Mouse (Mus musculus) midbrain, embryonic 14.5 days (tissue): Measurements from ENCODE around the gene Rnf208. TPM values are rescaled to one million over a fixed set of nuclear protein-coding genes. Genes with fewer than 3 reads are reported as not detected.

Source experiments
- ATAC-seq: fragments of 200-750 bp; cut with Nextera tagmentation; 2 replicates; pipeline ENCODE4 v1.8.0; 2017; ENCODE audit warnings: moderate number of reproducible peaks, moderate library complexity; ENCODE audit not compliant: low FRiP score, low TSS enrichment
- DNase-seq: peaks from one replicate; pipeline ENCODE4 v3.0.0-alpha.2; 2015
- H3K27ac ChIP-seq: fragments of 300-500 bp; sonication (generic); replicated peaks from 2 replicates; pipeline ENCODE4 v1.5.1; 2014; ENCODE audit warnings: mild to moderate bottlenecking, low read depth, low read length, moderate library complexity
- H3K27me3 ChIP-seq: fragments of 300-500 bp; sonication (generic); 2 replicates; pipeline ENCODE4 v1.6.1; 2014; ENCODE audit warnings: low read length, control low read depth, mixed read lengths; ENCODE audit not compliant: control insufficient read depth, insufficient read depth
- H3K36me3 ChIP-seq: fragments of 300-500 bp; sonication (generic); 2 replicates; pipeline ENCODE4 v1.6.1; 2014; ENCODE audit warnings: low read length, control low read depth; ENCODE audit not compliant: control insufficient read depth, insufficient read depth
- H3K4me1 ChIP-seq: fragments of 300-500 bp; sonication (generic); 2 replicates; pipeline ENCODE4 v1.6.1; 2014; ENCODE audit warnings: mild to moderate bottlenecking, antibody characterized with exemption, low read length, control low read depth; ENCODE audit not compliant: control insufficient read depth, insufficient read depth
- H3K4me2 ChIP-seq: fragments of 300-500 bp; sonication (generic); 2 replicates; pipeline ENCODE4 v1.6.1; 2014; ENCODE audit warnings: mild to moderate bottlenecking, low read length, moderate library complexity
- H3K4me3 ChIP-seq: fragments of 300-500 bp; sonication (generic); replicated peaks from 2 replicates; pipeline ENCODE4 v1.5.1; 2014; ENCODE audit warnings: low read depth, low read length
- H3K9ac ChIP-seq: fragments of 300-500 bp; sonication (generic); replicated peaks from 2 replicates; pipeline ENCODE4 v1.6.1; 2014; ENCODE audit warnings: mild to moderate bottlenecking, low read length, moderate library complexity
- H3K9me3 ChIP-seq: fragments of 300-500 bp; sonication (generic); 2 replicates; pipeline ENCODE4 v1.6.1; 2016; ENCODE audit warnings: low read length, control low read depth, mixed read lengths; ENCODE audit not compliant: control insufficient read depth
- WGBS: fragments of 180-500 bp; shearing (Covaris S2); extraction: QIAGEN DNeasy Blood & Tissue Kit; methylation state at CpG from one replicate; pipeline ENCODE4 v1.1.7; 2014; 5-methylcytosine and 5-hydroxymethylcytosine counted together
- polyA plus RNA-seq: library from polyadenylated mRNA; unstranded; fragments of >200 nt; fragmentation: Nextera tagmentation; extraction: Ambion mirVana; gene quantifications from 2 replicates; pipeline ENCODE4 v1.2.1, GENCODE M21; 2014

Rnf208 gene
- polyA plus RNA-seq, 1 experiment from 2014 or later = 138 TPM

- 0% methylated on average over 1 of the region's 1 CpGs for WGBS
- H3K4me3 ChIP-seq = no peak overlapping the region
- H3K4me1 ChIP-seq = 0 out of 2 replicates have a peak, but pooled peaks cover 5% of the 10 kb centered on the region
- H3K36me3 ChIP-seq = 0 out of 2 replicates have a peak, but pooled peaks cover 7% of the 10 kb centered on the region
- no peak overlapping the region for H3K4me2 ChIP-seq
- no peaks in the 10 kb centered on the region for H3K9me3 ChIP-seq
- no peak overlapping the region for H3K9ac ChIP-seq
- ATAC-seq = no peak
- peak; percentile 83 for DNase-seq
- H3K27me3 ChIP-seq = peaks cover 59% of the 10 kb centered on the region
- H3K27ac ChIP-seq = no peak overlapping the region
Measured at GRCm38 (mm10) chr2:25292856-25293255, 50.8 kb downstream of the Rnf208 start.

DNA sequence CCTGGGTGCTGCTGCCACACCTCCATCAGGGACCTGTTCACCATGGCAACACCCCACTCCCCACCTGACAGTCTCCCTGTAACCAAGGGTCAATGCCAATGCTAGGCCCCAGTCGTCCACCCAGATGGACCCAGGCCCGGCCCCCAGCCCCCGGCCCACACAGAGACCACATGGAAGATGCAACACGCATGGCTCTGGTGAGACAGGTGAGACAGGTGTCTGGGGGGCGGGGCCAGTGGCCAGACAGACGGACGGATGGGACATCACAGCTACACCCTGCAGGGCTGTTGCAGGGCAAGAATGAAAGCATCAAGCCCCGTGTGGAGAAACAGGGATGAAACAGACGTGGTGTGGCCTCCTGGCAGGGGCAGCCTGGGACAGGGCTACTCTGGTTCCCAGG is 51.7 kb downstream of the Rnf208 start:
- Histone ChIP-seq H3K27me3 (peaks cover 58% of the 10 kb centered on the region), H3K27ac (no peak overlapping the region), H3K4me2 (no peak overlapping the region), H3K4me3 (no peak overlapping the region), H3K36me3 (0 out of 2 replicates have a peak, but pooled peaks cover 10% of the 10 kb centered on the region), H3K9me3 (no peaks in the 10 kb centered on the region), H3K9ac (no peak overlapping the region), H3K4me1 (0 out of 2 replicates have a peak, but pooled peaks cover 5% of the 10 kb centered on the region)
- WGBS = 78% methylated on average over 9 of the region's 9 CpGs
- ATAC-seq (no peak), DNase-seq (no peak)

Other genes with a start within 250 kb of the Rnf208 start
- gene Nsmf, start 187.9 kb upstream of the Rnf208 start, polyA plus RNA-seq = 99.3 and 125 TPM in 2 replicates
- not detected in 2 replicates for gene Entpd8, start 162.0 kb upstream of the Rnf208 start, polyA plus RNA-seq
- gene Noxa1, start 147.1 kb upstream of the Rnf208 start, polyA plus RNA-seq = not detected in 2 replicates
- 13.0 and 20.8 TPM in 2 replicates for gene Nrarp, start 61.5 kb upstream of the Rnf208 start, polyA plus RNA-seq
- gene Tor4a, start 45.4 kb upstream of the Rnf208 start, polyA plus RNA-seq = 0.66 and 1.1 TPM in 2 replicates
- 82.6 and 98.7 TPM in 2 replicates for gene Nelfb, start 30.8 kb upstream of the Rnf208 start, polyA plus RNA-seq
- gene Stpg3, start 27.6 kb upstream of the Rnf208 start, polyA plus RNA-seq = 0.16 TPM in 1 of 2 replicates, not detected in the other
- gene Fam166a, start 23.5 kb upstream of the Rnf208 start, polyA plus RNA-seq = not detected in 2 replicates
- gene Tubb4b, start 17.6 kb upstream of the Rnf208 start, polyA plus RNA-seq = 319 and 339 TPM in 2 replicates
- not detected in 2 replicates for gene Slc34a3, start 7.9 kb upstream of the Rnf208 start, polyA plus RNA-seq
- not detected in 2 replicates for gene Rnf224, start 5.5 kb upstream of the Rnf208 start, polyA plus RNA-seq
- not detected in 2 replicates for gene Cysrt1, start 197 bp downstream of the Rnf208 start, polyA plus RNA-seq
- gene AL732309.1, start 4.6 kb downstream of the Rnf208 start, polyA plus RNA-seq = 3.7 and 5.1 TPM in 2 replicates
- gene Tmem203, start 13.2 kb downstream of the Rnf208 start, polyA plus RNA-seq = 11.3 and 12.9 TPM in 2 replicates
- gene Tprn, start 20.4 kb downstream of the Rnf208 start, polyA plus RNA-seq = 13.1 and 13.3 TPM in 2 replicates
- 196 TPM in 2 replicates for gene Ssna1, start 30.2 kb downstream of the Rnf208 start, polyA plus RNA-seq
- 112 and 117 TPM in 2 replicates for gene Anapc2, start 30.2 kb downstream of the Rnf208 start, polyA plus RNA-seq
- gene Tmem210, start 45.9 kb downstream of the Rnf208 start, polyA plus RNA-seq = not detected in 2 replicates
- 0.30 TPM in 1 of 2 replicates, not detected in the other for gene Lrrc26, start 47.7 kb downstream of the Rnf208 start, polyA plus RNA-seq
- gene Grin1, start 76.9 kb downstream of the Rnf208 start, polyA plus RNA-seq = 40.5 and 41.3 TPM in 2 replicates
- gene Man1b1, start 90.1 kb downstream of the Rnf208 start, polyA plus RNA-seq = 71.2 and 78.7 TPM in 2 replicates
- 19.2 and 19.8 TPM in 2 replicates for gene Dpp7, start 114.1 kb downstream of the Rnf208 start, polyA plus RNA-seq
- gene Uap1l1, start 123.4 kb downstream of the Rnf208 start, polyA plus RNA-seq = 2.6 and 5.3 TPM in 2 replicates
- 13.0 and 15.4 TPM in 2 replicates for gene Sapcd2, start 130.1 kb downstream of the Rnf208 start, polyA plus RNA-seq
- gene Entpd2, start 153.6 kb downstream of the Rnf208 start, polyA plus RNA-seq = 2.0 and 2.1 TPM in 2 replicates
- 374 and 422 TPM in 2 replicates for gene Npdc1, start 157.1 kb downstream of the Rnf208 start, polyA plus RNA-seq
- gene Fut7, start 181.0 kb downstream of the Rnf208 start, polyA plus RNA-seq = 0.17 and 0.26 TPM in 2 replicates
- 16.9 and 17.7 TPM in 2 replicates for gene Abca2, start 186.4 kb downstream of the Rnf208 start, polyA plus RNA-seq
- 1.7 and 1.9 TPM in 2 replicates for gene Clic3, start 214.6 kb downstream of the Rnf208 start, polyA plus RNA-seq
- 95.4 and 126 TPM in 2 replicates for gene Paxx, start 218.8 kb downstream of the Rnf208 start, polyA plus RNA-seq
- gene Ptgds, start 227.8 kb downstream of the Rnf208 start, polyA plus RNA-seq = 3.7 and 71.9 TPM in 2 replicates